Mouse (Mus musculus): Measurements from ENCODE around the gene Pik3cb.

Gene Pik3cb

DNA sequence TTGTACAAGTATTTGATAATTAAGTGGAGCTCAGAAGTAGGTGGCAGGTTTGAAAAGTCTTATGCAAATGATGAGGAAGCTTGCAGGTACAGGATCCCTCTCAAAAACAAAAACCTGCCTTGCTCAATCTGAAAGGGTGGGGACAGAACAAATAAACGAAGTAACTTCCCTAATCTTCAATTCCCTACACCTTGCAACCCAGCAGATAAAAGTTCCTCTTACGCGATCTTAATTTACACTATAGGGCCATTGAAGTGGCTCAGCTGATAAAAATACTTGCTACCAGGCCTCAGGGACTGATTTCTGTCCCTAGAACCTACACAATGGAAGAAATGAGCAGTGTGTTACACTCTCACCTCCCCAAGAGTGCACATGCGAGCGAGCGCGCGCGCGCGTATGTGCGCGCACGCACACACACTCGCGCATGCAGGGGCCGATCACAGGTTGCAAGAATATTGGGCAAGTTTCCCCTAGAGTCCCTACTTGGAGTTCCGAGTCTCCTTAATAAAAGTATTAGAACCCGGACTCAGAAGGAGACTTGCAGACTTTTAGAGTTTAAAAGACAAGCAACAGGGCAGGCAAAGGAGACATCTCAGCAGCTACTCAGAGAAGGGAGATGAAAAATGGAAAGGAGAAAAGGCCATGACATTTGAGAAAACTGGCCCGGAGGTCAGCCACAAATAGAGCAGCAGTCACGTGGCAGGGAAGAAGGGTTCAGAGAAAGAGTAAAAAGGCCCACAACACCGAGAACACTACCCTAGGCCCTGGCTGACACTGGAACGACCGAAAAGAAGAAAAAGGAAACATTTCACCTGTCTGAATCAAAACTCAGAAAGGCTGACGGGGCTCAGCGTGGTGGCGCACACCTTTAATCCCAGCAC, 6.7 kb upstream of the Pik3cb start:
- DNase-seq (ENCODE audit: low read depth in 2 of 2, low spot score in 2 of 2): no peak

DNA sequence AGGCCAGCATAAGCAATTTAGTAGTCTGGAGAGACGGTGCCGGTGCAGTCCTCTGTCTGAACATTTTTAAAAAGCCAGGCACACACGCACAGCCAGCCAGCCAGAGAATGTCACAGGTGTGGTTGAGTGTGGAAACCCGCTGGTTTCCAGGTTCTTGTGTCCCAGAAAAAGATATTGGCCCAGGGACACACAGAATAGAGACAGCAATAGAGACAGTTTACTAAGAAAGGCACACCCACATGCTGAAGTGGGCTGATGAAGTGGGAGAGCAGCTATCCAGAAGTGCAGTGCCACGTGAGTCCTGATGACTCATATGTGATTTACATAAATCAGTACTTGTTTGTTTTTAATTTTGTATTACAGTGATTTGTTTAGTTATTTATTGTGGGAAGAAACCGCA, 5.3 kb upstream of the Pik3cb start:
- no peak for DNase-seq (ENCODE audit: low read depth in 2 of 2, low spot score in 2 of 2)

- no peak for DNase-seq (ENCODE audit: low read depth in 2 of 2, low spot score in 2 of 2)
These were observed 4.1 kb upstream of the Pik3cb start for GRCm38 (mm10) chr9:99144416-99144989.

- no peak for DNase-seq (ENCODE audit: low read depth in 2 of 2, low spot score in 2 of 2)
These were observed 1.2 kb upstream of the Pik3cb start for GRCm38 (mm10) chr9:99141618-99142017.

DNA sequence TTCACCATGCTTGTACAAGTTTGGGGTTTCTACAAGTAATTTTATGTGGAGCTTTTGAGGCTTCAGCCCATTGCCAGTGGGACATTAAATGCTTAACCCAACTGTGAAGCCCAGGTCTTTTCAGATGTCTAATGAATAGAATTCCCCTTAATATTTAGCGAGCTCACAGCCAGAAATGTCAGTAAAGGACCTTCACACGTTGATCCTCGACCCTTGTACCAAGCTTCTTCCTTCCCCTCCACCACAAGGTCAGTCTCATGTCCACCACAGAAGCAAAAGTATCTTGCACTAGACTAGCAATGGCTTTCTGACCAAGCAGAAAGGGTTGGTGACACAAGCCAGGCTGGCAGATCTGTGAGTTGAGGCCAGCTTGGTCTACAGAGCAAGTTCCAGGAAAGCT, 750 bp upstream of the Pik3cb start:
- DNase-seq (ENCODE audit: low read depth in 2 of 2, low spot score in 2 of 2): no peak

DNA sequence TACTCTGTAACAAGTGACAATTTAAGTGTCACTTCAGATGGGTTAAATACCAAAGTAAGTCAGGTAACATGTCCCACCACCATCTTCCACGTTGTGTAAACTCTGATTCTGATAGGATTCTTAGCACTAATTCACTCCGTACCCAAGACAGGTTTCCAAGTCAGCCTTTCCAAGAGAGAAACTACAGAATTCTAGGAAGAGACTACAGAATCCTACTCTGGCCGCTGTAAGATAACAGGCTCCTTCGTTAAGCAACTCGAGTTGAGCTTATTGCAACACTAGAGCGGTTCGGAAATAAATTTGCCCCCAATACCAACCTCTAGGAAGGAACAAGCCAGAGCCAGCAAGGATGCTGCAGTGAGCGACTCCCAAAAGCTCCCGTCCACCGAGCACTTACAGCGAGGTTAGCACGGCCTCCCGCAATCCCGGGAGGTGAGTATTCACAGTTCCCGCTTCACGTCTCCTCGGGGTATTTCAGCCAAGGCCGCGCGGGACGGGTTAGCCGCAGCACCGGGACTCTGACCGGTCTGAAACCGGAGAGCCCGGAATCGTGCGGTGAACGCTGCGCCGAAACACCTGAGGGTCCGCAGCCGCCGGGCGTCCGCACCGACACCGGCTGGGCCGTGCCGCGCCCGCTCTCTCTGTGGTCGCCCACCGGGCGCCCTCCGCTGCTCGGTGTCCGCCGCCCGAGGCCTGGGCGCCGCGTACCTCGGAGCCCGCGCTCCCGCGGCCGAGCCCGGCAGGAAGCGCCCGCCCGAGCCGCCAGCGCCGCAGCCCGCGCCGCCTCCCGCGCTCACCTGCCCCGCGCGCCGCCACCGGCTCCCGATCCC, 1.0 kb downstream of the Pik3cb start:
- peak; percentile 22 to 33 for DNase-seq (ENCODE audit: low read depth in 2 of 2, low spot score in 2 of 2)

GRCm38 (mm10) chr9:99137301-99137700, 3.1 kb downstream of the Pik3cb start:
- no peak for DNase-seq (ENCODE audit: low read depth in 2 of 2, low spot score in 2 of 2)

DNA sequence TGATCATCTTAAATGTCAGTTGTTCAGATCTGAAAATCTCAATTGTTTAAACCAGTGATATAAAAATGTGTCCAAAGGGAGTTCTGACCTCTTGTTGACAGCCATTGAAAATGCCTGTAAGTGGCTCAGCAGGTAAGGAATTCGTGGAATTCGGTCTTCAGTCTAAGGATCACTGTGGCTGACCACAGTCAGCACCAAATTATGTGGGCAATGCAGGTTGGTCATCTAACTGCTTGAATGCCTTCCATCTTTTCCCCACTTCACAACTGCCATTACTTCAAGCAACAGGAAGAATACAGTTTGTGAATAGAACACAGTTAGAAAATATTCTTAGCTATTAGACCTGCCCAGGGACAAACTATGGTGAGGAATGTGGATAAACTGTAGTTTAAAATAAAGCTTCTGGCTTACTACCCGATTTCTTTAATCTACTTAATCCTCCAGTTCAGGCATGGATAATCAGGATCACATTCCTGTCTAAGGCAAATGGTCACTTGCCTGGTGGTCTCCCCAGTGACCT, 8.4 kb downstream of the Pik3cb start:
- no peak for DNase-seq (ENCODE audit: low read depth in 2 of 2, low spot score in 2 of 2)

- no peak for DNase-seq (ENCODE audit: low read depth in 2 of 2, low spot score in 2 of 2)
These were observed 9.3 kb downstream of the Pik3cb start for GRCm38 (mm10) chr9:99131119-99131518.

GRCm38 (mm10) chr9:99127578-99127977, 12.8 kb downstream of the Pik3cb start:
- DNase-seq (ENCODE audit: low read depth in 2 of 2, low spot score in 2 of 2): no peak

DNA sequence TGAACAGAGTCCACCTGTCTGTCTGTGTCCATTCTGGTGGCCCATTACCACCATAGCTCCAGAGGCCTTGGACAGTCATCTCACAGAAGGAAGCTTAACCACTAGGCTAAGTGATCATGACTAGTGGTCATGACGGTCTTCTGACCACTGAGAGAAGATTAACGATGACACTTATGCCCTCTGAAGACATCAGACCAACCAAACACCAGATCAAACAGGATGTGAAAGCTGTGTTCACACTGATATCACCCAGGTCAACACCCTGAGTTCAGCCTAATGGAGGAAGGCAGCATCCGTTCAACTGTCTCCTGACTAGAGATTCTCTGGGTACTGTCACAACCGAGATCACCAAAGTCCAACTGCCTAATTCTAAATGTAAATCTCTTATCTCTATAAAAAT, 17.7 kb downstream of the Pik3cb start:
- DNase-seq (ENCODE audit: low read depth in 2 of 2, low spot score in 2 of 2): no peak

DNA sequence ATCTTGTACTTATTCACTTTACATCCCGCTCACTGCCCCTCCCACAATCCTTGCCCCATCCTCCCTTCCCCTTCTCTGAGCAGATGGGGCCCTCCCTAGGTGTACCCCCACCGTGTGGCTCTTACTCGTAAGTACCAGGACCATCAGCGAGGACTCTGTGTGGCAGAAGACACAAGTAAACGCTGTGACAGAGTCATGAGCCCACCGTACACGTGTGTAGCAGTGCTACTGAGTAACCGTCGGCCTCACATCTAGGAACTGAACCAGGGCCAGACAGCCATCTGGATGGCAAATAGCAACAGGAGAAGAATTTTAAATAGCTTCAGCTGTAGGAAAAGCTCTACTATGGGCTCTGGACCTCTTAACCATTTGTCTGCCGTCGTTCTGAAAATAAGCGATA, 28.0 kb downstream of the Pik3cb start:
- no peak for DNase-seq (ENCODE audit: low read depth in 2 of 2, low spot score in 2 of 2)

- no peak for DNase-seq (ENCODE audit: low read depth in 2 of 2, low spot score in 2 of 2)
These were observed 29.3 kb downstream of the Pik3cb start for GRCm38 (mm10) chr9:99111085-99111484.

- DNase-seq (ENCODE audit: low read depth in 2 of 2, low spot score in 2 of 2): no peak
These were observed 30.2 kb downstream of the Pik3cb start for GRCm38 (mm10) chr9:99110213-99110612.

GRCm38 (mm10) chr9:99109585-99109984, 30.8 kb downstream of the Pik3cb start:
- DNase-seq (ENCODE audit: low read depth in 2 of 2, low spot score in 2 of 2): no peak

- peak in 1 of 2 experiments; percentile 1 for DNase-seq (ENCODE audit: low read depth in 2 of 2, low spot score in 2 of 2)
These were observed 36.0 kb downstream of the Pik3cb start for GRCm38 (mm10) chr9:99104449-99104848.

DNA sequence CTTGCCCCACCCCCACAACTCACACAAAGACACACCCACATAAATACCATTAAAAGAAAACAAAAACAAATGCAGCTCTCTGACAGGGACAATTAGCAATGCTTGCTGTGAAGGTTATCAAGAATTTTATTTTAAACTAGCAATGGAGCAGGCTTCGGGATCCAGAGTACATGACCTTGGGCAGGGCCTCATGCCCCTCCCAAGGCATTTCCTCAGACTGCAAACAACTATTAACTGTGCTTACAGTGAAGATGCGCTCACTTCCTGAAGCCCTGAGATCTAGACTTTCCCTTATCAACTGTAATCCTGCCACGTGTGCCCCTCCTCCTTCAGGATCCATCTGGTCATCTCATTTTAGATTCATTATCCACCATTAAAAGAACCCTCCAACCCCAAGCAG, 36.6 kb downstream of the Pik3cb start:
- DNase-seq (ENCODE audit: low read depth in 2 of 2, low spot score in 2 of 2): no peak

- DNase-seq (ENCODE audit: low read depth in 2 of 2, low spot score in 2 of 2): no peak
These were observed 41.8 kb downstream of the Pik3cb start for GRCm38 (mm10) chr9:99098482-99099129.

DNA sequence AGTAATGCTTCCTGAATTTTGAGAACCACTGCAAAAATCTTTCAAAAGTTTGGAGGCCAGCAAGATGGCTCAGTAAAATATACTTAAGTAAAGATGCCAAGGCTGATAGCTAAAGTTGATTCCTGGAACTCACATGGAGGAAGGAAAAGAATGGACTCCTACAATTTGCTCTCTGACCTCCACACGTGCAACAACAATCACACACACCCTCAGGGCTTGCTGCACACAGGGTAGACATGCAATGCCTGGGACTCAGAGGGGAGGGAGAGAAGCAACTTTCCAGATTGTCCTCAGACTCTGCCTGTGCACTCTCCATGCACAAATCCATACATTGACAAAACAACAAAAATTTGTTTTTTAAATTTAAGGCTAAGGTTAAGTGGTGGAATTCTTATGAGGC, 42.8 kb downstream of the Pik3cb start:
- no peak for DNase-seq (ENCODE audit: low read depth in 2 of 2, low spot score in 2 of 2)

DNA sequence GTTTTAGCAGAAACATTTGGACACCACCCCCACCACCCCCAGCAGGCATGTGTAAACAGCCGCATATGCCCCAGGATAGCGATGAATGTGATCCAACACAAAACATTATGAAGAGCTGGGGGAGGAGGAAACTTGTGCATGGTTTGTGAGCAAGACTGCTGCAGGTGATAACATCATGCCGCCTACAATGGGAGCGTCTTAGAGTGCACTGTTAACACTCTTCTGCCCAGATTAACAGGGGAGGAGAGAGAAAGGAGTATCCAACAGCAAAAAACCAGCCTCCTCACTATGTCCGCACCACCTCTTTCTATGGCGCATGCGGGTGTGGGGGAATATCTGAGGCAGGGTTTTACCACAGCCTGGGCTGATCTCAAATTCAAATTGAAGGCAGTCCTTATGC, 45.2 kb downstream of the Pik3cb start:
- DNase-seq (ENCODE audit: low read depth in 2 of 2, low spot score in 2 of 2): no peak

DNA sequence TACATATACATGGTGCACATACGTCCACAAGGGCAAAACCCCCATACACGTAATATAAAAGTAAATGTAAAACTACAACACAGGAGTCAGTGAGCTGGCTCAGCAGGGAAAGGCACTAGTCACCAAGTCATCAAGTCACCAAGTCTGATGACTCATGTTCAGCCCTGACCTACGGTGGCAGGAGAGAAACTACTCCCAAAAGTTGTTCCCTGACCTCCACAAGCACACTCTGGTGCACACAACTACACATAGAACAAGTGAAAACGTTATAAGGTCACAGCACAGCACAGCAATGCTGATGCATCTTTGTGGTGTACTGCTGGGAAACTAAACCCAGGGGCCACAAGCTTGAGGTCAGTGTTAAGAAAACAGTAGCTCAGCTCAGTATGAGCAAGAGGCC, 49.9 kb downstream of the Pik3cb start:
- no peak for DNase-seq (ENCODE audit: low read depth in 2 of 2, low spot score in 2 of 2)
